Mouse (Mus musculus): ENCODE data around the gene Twist1. TPM values are rescaled to one million over a fixed set of nuclear protein-coding genes. Genes with fewer than 3 reads are reported as not detected.

Gene Twist1
- under 1 TPM; 0.87 to 0.94 TPM for total RNA-seq (2021)

- DNase-seq (ENCODE audit: low spot score in 2 of 2): peak in 1 of 2 experiments; percentile 8
- intact Hi-C loops (cut with DNase I): no loop called here
Measured at GRCm38 (mm10) chr12:33957400-33958240, at the start of gene Twist1. Gene Twist1, plus strand, starts transcription at chr12:33957671.

GRCm38 (mm10) chr12:33926751-33927150 is 30.7 kb upstream of the Twist1 start:
- intact Hi-C loops (cut with DNase I): loop anchor here (5.0 kb wide), 1 partner anchor 41 kb away; no protein-coding TSS in a partner anchor
- no peak for DNase-seq (ENCODE audit: low spot score in 2 of 2)

- intact Hi-C loops (cut with DNase I): loop anchor here (5.0 kb wide), 1 partner anchor 40 kb away; no protein-coding TSS in a partner anchor
- no peak for DNase-seq (ENCODE audit: low spot score in 2 of 2)
Measured at GRCm38 (mm10) chr12:33927334-33928098, 30.0 kb upstream of the Twist1 start.

GRCm38 (mm10) chr12:33928331-33929192 is 28.9 kb upstream of the Twist1 start, which contains the start of gene Ferd3l:
Gene Ferd3l, plus strand, starts transcription at chr12:33928425.
- DNase-seq (ENCODE audit: low spot score in 2 of 2): no peak
- intact Hi-C loops (cut with DNase I): loop anchor here (5.0 kb wide), 1 partner anchor 39 kb away; no protein-coding TSS in a partner anchor

GRCm38 (mm10) chr12:33952843-33953242 is 4.6 kb upstream of the Twist1 start:
- intact Hi-C loops (cut with DNase I): loop anchor here (5.0 kb wide), 1 partner anchor 471 kb away; no protein-coding TSS in a partner anchor
- DNase-seq (ENCODE audit: low spot score in 2 of 2): no peak

GRCm38 (mm10) chr12:33954931-33955565 is 2.4 kb upstream of the Twist1 start:
- intact Hi-C loops (cut with DNase I): loop anchor here (5.0 kb wide), 1 partner anchor 473 kb away; no protein-coding TSS in a partner anchor
- peak; percentile 14 to 22 for DNase-seq (ENCODE audit: low spot score in 2 of 2)

- intact Hi-C loops (cut with DNase I): no loop called here
- DNase-seq (ENCODE audit: low spot score in 2 of 2): no peak
Measured at GRCm38 (mm10) chr12:33955606-33956295, 1.7 kb upstream of the Twist1 start.

GRCm38 (mm10) chr12:33956576-33957399 is 683 bp upstream of the Twist1 start:
- intact Hi-C loops (cut with DNase I): no loop called here
- no peak for DNase-seq (ENCODE audit: low spot score in 2 of 2)

GRCm38 (mm10) chr12:33958241-33959194 is 1.0 kb downstream of the Twist1 start:
- intact Hi-C loops (cut with DNase I): no loop called here
- peak in 1 of 2 experiments; percentile 11 for DNase-seq (ENCODE audit: low spot score in 2 of 2)

- no peak for DNase-seq (ENCODE audit: low spot score in 2 of 2)
- intact Hi-C loops (cut with DNase I): no loop called here
Measured at GRCm38 (mm10) chr12:33959206-33959605, 1.7 kb downstream of the Twist1 start.

GRCm38 (mm10) chr12:33959846-33960245 is 2.4 kb downstream of the Twist1 start:
- intact Hi-C loops (cut with DNase I): loop anchor here (5.0 kb wide), 1 partner anchor 697 kb away; no protein-coding TSS in a partner anchor
- peak in 1 of 2 experiments; percentile 15 for DNase-seq (ENCODE audit: low spot score in 2 of 2)

GRCm38 (mm10) chr12:33961013-33961412 is 3.5 kb downstream of the Twist1 start:
- intact Hi-C loops (cut with DNase I): loop anchor here (5.0 kb wide), 1 partner anchor 696 kb away; no protein-coding TSS in a partner anchor
- no peak for DNase-seq (ENCODE audit: low spot score in 2 of 2)

- no peak for DNase-seq (ENCODE audit: low spot score in 2 of 2)
- intact Hi-C loops (cut with DNase I): loop anchor here (5.0 kb wide), 1 partner anchor 695 kb away; no protein-coding TSS in a partner anchor
Measured at GRCm38 (mm10) chr12:33962118-33962772, 4.8 kb downstream of the Twist1 start.

- DNase-seq (ENCODE audit: low spot score in 2 of 2): peak in 1 of 2 experiments; percentile 4
- intact Hi-C loops (cut with DNase I): loop anchor here (5.0 kb wide), 1 partner anchor 695 kb away; no protein-coding TSS in a partner anchor
Measured at GRCm38 (mm10) chr12:33962773-33963130, 5.3 kb downstream of the Twist1 start.

GRCm38 (mm10) chr12:33963671-33964369 is 6.3 kb downstream of the Twist1 start:
- intact Hi-C loops (cut with DNase I): loop anchor here (5.0 kb wide), 1 partner anchor 693 kb away; no protein-coding TSS in a partner anchor
- no peak for DNase-seq (ENCODE audit: low spot score in 2 of 2)

Data from left cerebral cortex, postnatal 25 days (tissue).